22 mouse cellular contexts compared by ENCODE assay signal in the genomic region with DNA sequence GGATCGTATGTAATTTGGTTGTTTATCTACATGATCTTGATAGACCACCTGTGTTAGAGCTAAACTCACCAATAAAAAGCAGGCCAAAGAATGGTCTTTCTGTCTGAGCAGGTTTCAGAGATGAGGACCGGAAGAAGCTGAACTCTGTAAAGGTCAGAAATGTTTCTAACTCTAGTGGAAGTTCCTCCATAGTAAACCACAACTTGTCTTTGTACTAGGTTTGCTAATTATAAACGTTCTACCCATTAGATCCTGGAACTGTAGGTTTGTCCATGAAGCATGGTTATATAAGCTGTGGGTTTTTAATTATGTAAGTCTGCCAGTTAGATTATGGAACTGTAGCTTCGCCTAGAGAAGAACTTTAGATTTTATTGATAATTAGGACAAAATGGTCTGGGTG. TPM values are rescaled to one million over a fixed set of nuclear protein-coding genes. Genes with fewer than 3 reads are reported as not detected.
DNase-seq lines count a peak whose midpoint lies in the region; ATAC-seq lines count a peak whose summit lies in the region.
"Had no signal": no experiment of that assay in that cellular context is flagged by ENCODE, and none has a peak within 500 bp of the region (broad histone marks: within the 10 kb centered on the region; RNA-seq: fewer than 3 reads in every experiment).

No protein-coding gene starts in this region.

- ATAC-seq in granulocyte monocyte progenitor cell, adult 5-6 weeks (replicated peaks; ENCODE audit: poor library complexity, severe bottlenecking) = peak; percentile 36
- ATAC-seq in megakaryocyte progenitor cell, adult 5-6 weeks (replicated peaks; ENCODE audit: poor library complexity) = peak; percentile 14; the same call in 1 of the 2 replicates
- ATAC-seq: forebrain, embryonic 15.5 days; midbrain, embryonic 15.5 days had no signal

- peak; percentile 74 for DNase-seq in 416B (ENCODE audit: low read depth)
- DNase-seq in CD4-positive, CD25-positive, alpha-beta regulatory T cell, adult 2 months (ENCODE audit: low read depth, low spot score) = peak; percentile 23
- no peak for DNase-seq in cerebellum, postnatal 4 days (ENCODE audit: low spot score in 2 of 2)
- no peak for DNase-seq in spleen, postnatal 14 days (ENCODE audit: low spot score in 2 of 2)
- DNase-seq in gastrocnemius, postnatal 25 days = no peak
- DNase-seq: adrenal gland, postnatal 25 days; cerebellum, adult 11 months; cerebellum, postnatal 10 days; gastrocnemius, postnatal 10 days; heart, adult 18-20 months; heart, postnatal 10 days; kidney, adult 9 months; kidney, postnatal 4 days; liver, embryonic 13.5 days; retina, postnatal 1 day; right cerebral cortex, postnatal 25 days; spleen, adult 18-20 months; thymus, postnatal 14 days had no signal

RNA-seq across cellular contexts. Expression of a gene that starts 20.3 kb away (rescaled TPM):
- total RNA-seq in granulocyte monocyte progenitor cell, adult 5-6 weeks (2014; fragmentation: Nextera tagmentation) = 52.5 and 75.4 TPM in 2 replicates
- total RNA-seq in granulocyte monocyte progenitor cell, adult 5-6 weeks (2017) = 84.4 and 85.7 TPM in 2 replicates
- total RNA-seq in megakaryocyte progenitor cell, adult 5-6 weeks (2015) = 56.5 and 64.3 TPM in 2 replicates
- 62.2 and 78.0 TPM in 2 replicates for total RNA-seq in megakaryocyte progenitor cell, adult 5-6 weeks (2017)
- 1 to 10 TPM; 2.2 to 3.7 TPM for total RNA-seq in gastrocnemius, postnatal 25 days (2021)

Comparison
In these comparisons a context has a peak if more than half of its experiments do, and no peak if none do; other contexts are left out.
1. DNase-seq: peak in 416B (single experiment) and CD4-positive, CD25-positive, alpha-beta regulatory T cell, adult 2 months (single experiment); none in cerebellum, postnatal 4 days (0 of 2), spleen, postnatal 14 days (0 of 2) and gastrocnemius, postnatal 25 days (single experiment).
2. RNA of a gene that starts 20.3 kb away (total RNA-seq): 52.5 to 85.7 TPM in granulocyte monocyte progenitor cell, adult 5-6 weeks and 56.5 to 78.0 TPM in megakaryocyte progenitor cell, adult 5-6 weeks; 2.2 to 3.7 TPM in gastrocnemius, postnatal 25 days; every median in the first group is over 10 times any median in the second.